ENCODE assay signal across 8 mouse cellular contexts in the genomic region with DNA sequence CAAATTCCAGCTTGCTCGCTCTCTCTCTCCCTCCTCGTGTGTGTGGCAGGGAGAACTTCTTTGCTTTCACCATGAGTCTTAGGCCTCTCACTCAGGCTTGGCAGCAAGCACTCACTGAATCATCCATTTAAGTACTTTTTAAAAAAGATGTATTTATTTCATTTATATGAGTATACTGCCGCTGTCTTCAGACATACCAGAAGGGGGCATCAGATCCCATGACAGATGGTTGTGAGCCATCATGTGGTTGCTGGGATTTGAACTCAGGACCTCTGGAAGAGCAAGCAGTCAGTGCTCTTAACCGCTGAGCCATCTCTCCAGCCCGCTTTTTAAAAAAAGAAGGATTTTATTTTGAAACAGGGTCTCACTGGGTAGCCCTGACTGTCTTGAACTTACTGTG. TPM values are rescaled to one million over a fixed set of nuclear protein-coding genes. Genes with fewer than 3 reads are reported as not detected.
DNase-seq lines count a peak whose midpoint lies in the region; ATAC-seq and TF ChIP-seq lines count a peak whose summit lies in the region.
"Not testable (repeated sequence)": the region's sequence is repeated elsewhere in the genome, so short reads cannot be mapped to it uniquely, and the experiment has no call there.

No protein-coding gene starts in this region.

- not testable (repeated sequence) for H3K4me1 ChIP-seq in heart, adult 2 months (ENCODE audit: control insufficient read depth, insufficient read depth, low read length); kidney, postnatal 0 days (replicated peaks; ENCODE audit: insufficient read depth, low read length); liver, postnatal 0 days (ENCODE audit: insufficient read depth); midbrain, postnatal 0 days (ENCODE audit: insufficient read depth, low read length); stomach, postnatal 0 days (replicated peaks; ENCODE audit: control insufficient read depth, insufficient read depth)

- not testable (repeated sequence) for H3K9me3 ChIP-seq in kidney, postnatal 0 days (replicated peaks; ENCODE audit: low read length); liver, postnatal 0 days (ENCODE audit: low read length); midbrain, postnatal 0 days (ENCODE audit: low read length); stomach, postnatal 0 days (ENCODE audit: control insufficient read depth, low read length)

- H3K27me3 ChIP-seq in heart, adult 2 months (ENCODE audit: control insufficient read depth, insufficient read depth, low read length); kidney, postnatal 0 days (ENCODE audit: insufficient read depth, low read length); liver, postnatal 0 days (ENCODE audit: insufficient read depth, low read length); midbrain, postnatal 0 days (ENCODE audit: insufficient read depth, low read length); stomach, postnatal 0 days (ENCODE audit: control insufficient read depth, insufficient read depth, low read length): not testable (repeated sequence)

- not testable (repeated sequence) for H3K36me3 ChIP-seq in heart, adult 2 months (ENCODE audit: control insufficient read depth, insufficient read depth, low read length); kidney, postnatal 0 days (ENCODE audit: insufficient read depth, low read length); liver, postnatal 0 days (replicated peaks; ENCODE audit: insufficient read depth, low read length); midbrain, postnatal 0 days (ENCODE audit: insufficient read depth, low read length); stomach, postnatal 0 days (ENCODE audit: control insufficient read depth, insufficient read depth, low read length)

- not testable (repeated sequence) for H3K4me3 ChIP-seq in heart, adult 2 months; kidney, postnatal 0 days (replicated peaks; ENCODE audit: low read depth, low read length); liver, postnatal 0 days (ENCODE audit: low read depth, low read length); midbrain, postnatal 0 days (ENCODE audit: low read depth, low read length); stomach, postnatal 0 days (ENCODE audit: low read depth, low read length)

- intact Hi-C loops in heart, adult 2 months (cut with DNase I) = not testable (repeated sequence)

- not testable (repeated sequence) for H3K79me2 ChIP-seq in heart, adult 2 months (replicated peaks; ENCODE audit: control insufficient read depth, insufficient read depth, low read length)

- H3K9ac ChIP-seq in heart, adult 2 months (ENCODE audit: low read depth, low read length); kidney, postnatal 0 days (ENCODE audit: low read depth, low read length); liver, postnatal 0 days (replicated peaks); midbrain, postnatal 0 days (replicated peaks; ENCODE audit: low read length, poor library complexity, severe bottlenecking); stomach, postnatal 0 days (ENCODE audit: low read length): not testable (repeated sequence)

- H3K4me2 ChIP-seq in kidney, postnatal 0 days (ENCODE audit: low read length); liver, postnatal 0 days (ENCODE audit: low read depth, low read length); midbrain, postnatal 0 days (ENCODE audit: low read depth, low read length, poor library complexity, severe bottlenecking); stomach, postnatal 0 days (replicated peaks; ENCODE audit: low read depth): not testable (repeated sequence)

- ATAC-seq in kidney, postnatal 0 days (replicated peaks; ENCODE audit: low FRiP score, low read depth); liver, postnatal 0 days; midbrain, postnatal 0 days (ENCODE audit: low FRiP score); stomach, postnatal 0 days (ENCODE audit: low FRiP score, low TSS enrichment): not testable (repeated sequence)

- TF ChIP-seq EP300 in heart, adult 2 months (IDR thresholded peaks at IDR 0.05; ENCODE audit: insufficient read depth, low read depth, low read length); liver, postnatal 0 days (IDR thresholded peaks at IDR 0.05; ENCODE audit: low read depth); stomach, postnatal 0 days (optimal IDR thresholded peaks at IDR 0.05): not testable (repeated sequence)

- 90% methylated on average over 5 of the region's 5 CpGs for WGBS in heart, adult 2 months
- 79% methylated on average over 5 of the region's 5 CpGs for WGBS in kidney, postnatal 0 days
- WGBS in liver, postnatal 0 days (ENCODE audit: insufficient replicate concordance) = 85% methylated on average over 5 of the region's 5 CpGs
- WGBS in midbrain, postnatal 0 days = 91% methylated on average over 5 of the region's 5 CpGs
- 84% methylated on average over 5 of the region's 5 CpGs for WGBS in stomach, postnatal 0 days

- DNase-seq in 416B (ENCODE audit: low read depth) = peak; percentile 17
- DNase-seq in CD4-positive, CD25-positive, alpha-beta regulatory T cell, adult 2 months (ENCODE audit: low read depth, low spot score) = peak; percentile 17
- DNase-seq in NIH3T3 (ENCODE audit: low read depth) = peak; percentile 67
- not testable (repeated sequence) for DNase-seq in heart, adult 2 months; kidney, postnatal 0 days (ENCODE audit: low spot score); liver, postnatal 0 days; midbrain, postnatal 0 days (ENCODE audit: low spot score); stomach, postnatal 0 days (ENCODE audit: low spot score)

- 0 out of 2 replicates have a peak, but pooled peaks have one; percentile 18 for TF ChIP-seq CTCF in heart, adult 2 months (IDR thresholded peaks at IDR 0.05)
- 0 out of 2 replicates have a peak, but pooled peaks have one; percentile 16 for TF ChIP-seq CTCF in kidney, postnatal 0 days (IDR thresholded peaks at IDR 0.05; ENCODE audit: low read depth)
- TF ChIP-seq CTCF in liver, postnatal 0 days (IDR thresholded peaks at IDR 0.05; ENCODE audit: low read depth) = peak; percentile 38; the same call in 1 of the 2 replicates
- 0 out of 2 replicates have a peak, but pooled peaks have one; percentile 11 for TF ChIP-seq CTCF in midbrain, postnatal 0 days (IDR thresholded peaks at IDR 0.05)
- peak; percentile 35 for TF ChIP-seq CTCF in stomach, postnatal 0 days (IDR thresholded peaks at IDR 0.05; ENCODE audit: low read depth)

- TF ChIP-seq POLR2A in heart, adult 2 months (IDR thresholded peaks at IDR 0.05; ENCODE audit: insufficient read depth, low read depth, low read length) = not testable (repeated sequence)

- not testable (repeated sequence) for H3K27ac ChIP-seq in heart, adult 2 months; kidney, postnatal 0 days; liver, postnatal 0 days (ENCODE audit: low read depth); midbrain, postnatal 0 days (ENCODE audit: low read depth, low read length); stomach, postnatal 0 days (replicated peaks)

RNA-seq across cellular contexts. Expression of a gene that starts 4.8 kb away (rescaled TPM):
- 10 to 100 TPM; 30.7 to 32.8 TPM for total RNA-seq in heart, adult 2 months (2021)
- 75.5 and 119 TPM in 2 replicates for polyA plus RNA-seq in heart, adult 2 months (2012; rRNA removed)
- 238 and 253 TPM in 2 replicates for polyA plus RNA-seq in kidney, postnatal 0 days (2015; fragmentation: Nextera tagmentation; extraction: Ambion mirVana)
- polyA plus RNA-seq in liver, postnatal 0 days (2015; fragmentation: Nextera tagmentation; extraction: Ambion mirVana) = 96.6 and 110 TPM in 2 replicates
- 364 and 388 TPM in 2 replicates for total RNA-seq in midbrain, postnatal 0 days (2014; rRNA removed)
- 241 and 251 TPM in 2 replicates for polyA plus RNA-seq in midbrain, postnatal 0 days (2015; fragmentation: Nextera tagmentation; extraction: Ambion mirVana)
- polyA plus RNA-seq in stomach, postnatal 0 days (2015; fragmentation: Nextera tagmentation; extraction: Ambion mirVana) = 200 and 202 TPM in 2 replicates

RNA-seq across cellular contexts. Expression of a gene that starts 52.1 kb away (rescaled TPM):
- 1 to 10 TPM; 1.3 to 2.1 TPM for total RNA-seq in heart, adult 2 months (2021)
- 3.0 and 4.6 TPM in 2 replicates for polyA plus RNA-seq in heart, adult 2 months (2012; rRNA removed)
- polyA plus RNA-seq in kidney, postnatal 0 days (2015; fragmentation: Nextera tagmentation; extraction: Ambion mirVana) = 2.8 and 3.0 TPM in 2 replicates
- 0.22 and 0.36 TPM in 2 replicates for polyA plus RNA-seq in liver, postnatal 0 days (2015; fragmentation: Nextera tagmentation; extraction: Ambion mirVana)
- 36.5 and 44.3 TPM in 2 replicates for total RNA-seq in midbrain, postnatal 0 days (2014; rRNA removed)
- 7.6 and 8.9 TPM in 2 replicates for polyA plus RNA-seq in midbrain, postnatal 0 days (2015; fragmentation: Nextera tagmentation; extraction: Ambion mirVana)
- polyA plus RNA-seq in stomach, postnatal 0 days (2015; fragmentation: Nextera tagmentation; extraction: Ambion mirVana) = 2.2 TPM in 2 replicates
